Mouse (Mus musculus) heart, embryonic 11.5 days (tissue): ENCODE data around the gene Vwa7. TPM values are rescaled to one million over a fixed set of nuclear protein-coding genes. Genes with fewer than 3 reads are reported as not detected.
A peak's percentile ranks its signal among the peaks of the same experiment; 100 is the strongest.
"Not testable (repeated sequence)": the region's sequence is repeated elsewhere in the genome, so short reads cannot be mapped to it uniquely, and the experiment has no call there.

Experiments
- ATAC-seq: fragments of 200-750 bp; cut with Nextera tagmentation; replicated peaks from 2 replicates; pipeline ENCODE4 v1.8.0; 2017; ENCODE audit warnings: moderate library complexity; ENCODE audit not compliant: insufficient number of reproducible peaks, low FRiP score, low TSS enrichment
- H3K27ac ChIP-seq: fragments of 300-500 bp; sonication (generic); 2 replicates; pipeline ENCODE4 v1.5.1; 2014; ENCODE audit warnings: mild to moderate bottlenecking, low read depth, low read length
- H3K27me3 ChIP-seq: fragments of 300-500 bp; sonication (generic); 2 replicates; pipeline ENCODE4 v1.6.1; 2014; ENCODE audit warnings: mild to moderate bottlenecking, low read length, mixed read lengths; ENCODE audit not compliant: control insufficient read depth, insufficient read depth
- H3K36me3 ChIP-seq: fragments of 300-500 bp; sonication (generic); 2 replicates; pipeline ENCODE4 v1.6.1; 2014; ENCODE audit warnings: mild to moderate bottlenecking, low read length, moderate library complexity, mixed read lengths; ENCODE audit not compliant: control insufficient read depth, insufficient read depth
- H3K4me1 ChIP-seq: fragments of 300-500 bp; sonication (generic); 2 replicates; pipeline ENCODE4 v1.6.1; 2014; ENCODE audit warnings: low read length; ENCODE audit not compliant: control insufficient read depth, insufficient read depth
- H3K4me2 ChIP-seq: fragments of 300-500 bp; sonication (generic); 2 replicates; pipeline ENCODE4 v1.6.1; 2014; ENCODE audit warnings: mild to moderate bottlenecking, moderate library complexity
- H3K4me3 ChIP-seq: fragments of 300-500 bp; sonication (generic); 2 replicates; pipeline ENCODE4 v1.5.1; 2014; ENCODE audit warnings: low read depth, low read length
- H3K9ac ChIP-seq: fragments of 300-500 bp; sonication (generic); 2 replicates; pipeline ENCODE4 v1.6.1; 2014; ENCODE audit warnings: mild to moderate bottlenecking, low read depth, low read length, moderate library complexity
- H3K9me3 ChIP-seq: fragments of 300-500 bp; sonication (generic); replicated peaks from 2 replicates; pipeline ENCODE4 v1.6.1; 2016; ENCODE audit warnings: low read length; ENCODE audit not compliant: control insufficient read depth
- WGBS: fragments of 180-500 bp; shearing (Covaris S2); extraction: QIAGEN DNeasy Blood & Tissue Kit; methylation state at CpG from one replicate; pipeline ENCODE4 v1.1.7; 2014; ENCODE audit not compliant: insufficient replicate concordance; 5-methylcytosine and 5-hydroxymethylcytosine counted together
- polyA plus RNA-seq: library from polyadenylated mRNA; unstranded; fragments of >200 nt; fragmentation: Nextera tagmentation; extraction: Ambion mirVana; gene quantifications from 2 replicates; pipeline ENCODE4 v1.2.1, GENCODE M21; 2014

Vwa7 gene
- 0.20 and 0.27 TPM in 2 replicates for polyA plus RNA-seq

DNA sequence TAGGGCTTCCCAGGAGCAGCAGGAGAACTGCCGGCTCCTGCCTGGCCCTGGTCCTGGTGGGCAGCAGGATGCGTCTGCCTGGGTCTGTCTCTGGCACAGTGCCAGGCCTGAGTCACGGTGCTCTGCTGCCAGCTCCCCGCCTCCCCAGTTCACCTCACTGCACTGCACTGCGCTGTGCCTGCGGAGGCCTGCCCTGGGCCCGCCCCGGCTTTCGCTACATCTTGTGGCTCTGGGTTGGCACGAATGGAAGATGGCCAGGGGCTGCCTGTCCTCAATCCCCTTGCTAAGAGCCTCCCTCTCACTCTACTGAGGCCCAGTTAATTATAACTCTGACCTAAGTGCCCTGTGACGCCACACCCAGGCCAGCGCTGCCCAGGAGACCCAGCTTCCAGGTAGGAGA, at the start of gene Vwa7:
Gene Vwa7, plus strand, starts transcription at position 204 of the 400 bp plus-strand sequence.
- Histone ChIP-seq H3K9ac (peak within 1 kb of the TSS; percentile 2; the same call in 1 of the 2 replicates), H3K27ac (no peak within 1 kb of the TSS), H3K4me1 (peaks cover 10% of the 10 kb centered on the region), H3K36me3 (peaks cover 36% of the 10 kb centered on the region), H3K4me2 (no peak within 1 kb of the TSS), H3K4me3 (no peak within 1 kb of the TSS), H3K27me3 (no peaks in the 10 kb centered on the region), H3K9me3 (no peaks in the 10 kb centered on the region)
- peak; percentile 47; the same call in 1 of the 2 replicates for ATAC-seq
- WGBS = 73% methylated on average over 12 of the region's 12 CpGs

- not testable (repeated sequence) for H3K9me3 ChIP-seq, H3K4me1 ChIP-seq, H3K4me2 ChIP-seq, H3K36me3 ChIP-seq, H3K4me3 ChIP-seq, H3K9ac ChIP-seq, ATAC-seq, H3K27ac ChIP-seq
- WGBS = 62% methylated on average over 6 of the region's 11 CpGs
- H3K27me3 ChIP-seq = peaks cover 24% of the 10 kb centered on the region
Observed at GRCm38 (mm10) chr17:34969822-34970221, 46.6 kb upstream of the Vwa7 start, which contains the start of gene Gm20481. Gene Gm20481 (plus strand): TSS chr17:34969912.

DNA sequence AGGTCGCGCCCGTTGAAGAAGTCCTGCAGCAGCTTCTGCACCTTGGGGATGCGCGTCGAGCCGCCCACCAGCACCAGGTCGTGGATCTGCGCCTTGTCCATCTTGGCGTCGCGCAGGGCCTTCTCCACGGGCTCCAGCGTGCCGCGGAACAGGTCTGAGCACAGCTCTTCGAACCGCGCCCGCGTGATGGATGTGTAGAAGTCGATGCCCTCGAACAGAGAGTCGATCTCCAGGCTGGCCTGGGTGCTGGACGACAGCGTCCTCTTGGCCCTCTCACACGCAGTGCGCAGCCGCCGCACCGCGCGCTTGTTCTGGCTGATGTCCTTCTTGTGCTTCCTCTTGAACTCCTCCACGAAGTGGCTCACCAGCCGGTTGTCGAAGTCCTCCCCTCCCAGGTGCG, 45.5 kb upstream of the Vwa7 start:
- not testable (repeated sequence) for H3K9me3 ChIP-seq, H3K36me3 ChIP-seq, H3K4me2 ChIP-seq, ATAC-seq, H3K4me1 ChIP-seq, H3K9ac ChIP-seq, H3K4me3 ChIP-seq, H3K27ac ChIP-seq
- H3K27me3 ChIP-seq = peaks cover 24% of the 10 kb centered on the region
- WGBS = 34% methylated on average over 19 of the region's 37 CpGs

DNA sequence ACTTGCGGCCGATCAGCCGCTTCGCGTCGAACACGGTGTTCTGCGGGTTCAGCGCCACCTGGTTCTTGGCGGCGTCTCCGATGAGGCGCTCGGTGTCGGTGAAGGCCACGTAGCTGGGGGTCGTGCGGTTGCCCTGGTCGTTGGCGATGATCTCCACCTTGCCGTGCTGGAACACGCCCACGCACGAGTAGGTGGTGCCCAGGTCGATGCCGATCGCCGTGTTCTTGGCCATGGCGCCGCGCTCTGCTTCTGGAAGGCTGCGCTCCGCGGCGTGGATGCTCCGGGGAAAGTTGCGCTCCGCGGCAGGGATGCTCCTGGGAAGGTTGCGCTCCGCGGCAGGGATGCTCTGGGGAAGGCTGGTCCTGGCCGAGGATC, 44.7 kb upstream of the Vwa7 start:
- peaks cover 24% of the 10 kb centered on the region for H3K27me3 ChIP-seq
- not testable (repeated sequence) for H3K9ac ChIP-seq, H3K9me3 ChIP-seq, ATAC-seq, H3K4me1 ChIP-seq, H3K27ac ChIP-seq, H3K36me3 ChIP-seq
- peak overlapping the region; percentile 45 for H3K4me3 ChIP-seq
- under 1% methylated on average over 17 of the region's 43 CpGs for WGBS
- peak overlapping the region; percentile 86 for H3K4me2 ChIP-seq

DNA sequence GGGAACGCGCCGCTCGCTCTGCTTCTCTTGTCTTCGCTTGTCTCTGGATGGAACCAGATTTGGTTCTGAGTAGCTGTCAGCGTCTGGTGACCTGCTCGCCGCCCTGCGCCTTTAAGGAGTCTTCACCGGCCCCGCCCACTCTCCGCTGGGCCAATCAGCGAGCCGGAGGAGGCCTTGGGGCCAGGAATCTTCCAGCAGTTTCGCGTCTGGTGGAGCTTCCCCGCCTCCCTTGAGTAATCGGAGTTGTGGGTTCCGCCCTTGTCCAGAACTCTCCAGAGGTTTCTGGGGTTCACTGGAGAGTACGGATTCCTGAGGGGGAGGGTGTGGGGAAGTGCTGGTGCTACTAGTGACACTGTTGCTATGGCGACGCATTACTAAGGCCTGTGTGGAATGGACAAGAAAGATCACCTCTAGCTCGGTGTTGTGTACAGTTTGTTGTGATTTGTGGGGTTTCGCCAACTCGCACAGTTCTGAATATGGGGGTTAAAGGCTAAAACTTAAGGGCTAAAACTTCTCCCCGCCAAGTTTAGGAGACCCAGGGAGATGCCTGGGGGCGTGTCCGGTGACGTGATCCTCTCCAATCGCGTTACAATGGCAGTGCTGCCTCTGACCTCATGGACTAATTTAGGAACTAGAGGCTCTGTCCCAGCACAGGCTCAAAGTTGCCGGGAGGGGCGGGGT, 44.2 kb upstream of the Vwa7 start, which contains the start of the genes Hspa1a and Hspa1l:
Gene Hspa1a, minus strand, starts transcription at position 88 of the 681 bp plus-strand sequence.
Gene Hspa1l, plus strand, starts transcription at position 635 of the 681 bp plus-strand sequence.
- peak within 1 kb of the TSS; percentile 18 for H3K9ac ChIP-seq
- not testable (repeated sequence) for H3K4me1 ChIP-seq, H3K9me3 ChIP-seq, H3K36me3 ChIP-seq
- peak within 1 kb of the TSS; percentile 45 for H3K4me3 ChIP-seq
- peaks cover 24% of the 10 kb centered on the region for H3K27me3 ChIP-seq
- peak; percentile 84 for ATAC-seq
- peak within 1 kb of the TSS; percentile 86 for H3K4me2 ChIP-seq
- WGBS = under 1% methylated on average over 25 of the region's 33 CpGs
- peak within 1 kb of the TSS; percentile 81 for H3K27ac ChIP-seq

- Histone ChIP-seq H3K4me2 (no peak overlapping the region), H3K4me1 (peaks cover 2% of the 10 kb centered on the region), H3K27ac (no peak overlapping the region), H3K9ac (no peak overlapping the region), H3K27me3 (no peaks in the 10 kb centered on the region), H3K9me3 (no peaks in the 10 kb centered on the region), H3K4me3 (no peak overlapping the region), H3K36me3 (no peaks in the 10 kb centered on the region)
- no peak for ATAC-seq
- WGBS = 67% methylated on average over 3 of the region's 3 CpGs
Observed at GRCm38 (mm10) chr17:34975581-34976492, 40.5 kb upstream of the Vwa7 start.

GRCm38 (mm10) chr17:34977000-34977399, 39.4 kb upstream of the Vwa7 start:
- 88% methylated on average over 20 of the region's 20 CpGs for WGBS
- H3K4me3 ChIP-seq = no peak overlapping the region
- H3K9me3 ChIP-seq = no peaks in the 10 kb centered on the region
- no peak overlapping the region for H3K9ac ChIP-seq
- H3K36me3 ChIP-seq = no peaks in the 10 kb centered on the region
- ATAC-seq = no peak
- H3K27me3 ChIP-seq = no peaks in the 10 kb centered on the region
- H3K4me1 ChIP-seq = peaks cover 4% of the 10 kb centered on the region
- H3K27ac ChIP-seq = no peak overlapping the region
- H3K4me2 ChIP-seq = no peak overlapping the region

DNA sequence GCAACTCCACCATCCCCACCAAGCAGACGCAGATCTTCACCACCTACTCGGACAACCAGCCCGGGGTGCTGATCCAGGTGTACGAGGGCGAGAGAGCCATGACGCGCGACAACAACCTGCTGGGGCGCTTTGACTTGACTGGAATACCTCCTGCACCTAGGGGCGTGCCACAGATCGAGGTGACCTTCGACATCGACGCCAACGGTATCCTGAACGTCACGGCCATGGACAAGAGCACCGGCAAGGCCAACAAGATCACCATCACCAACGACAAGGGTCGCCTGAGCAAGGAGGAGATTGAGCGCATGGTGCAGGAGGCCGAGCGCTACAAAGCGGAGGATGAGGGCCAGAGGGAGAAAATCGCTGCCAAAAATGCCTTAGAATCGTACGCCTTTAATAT, 38.1 kb upstream of the Vwa7 start:
- WGBS = 81% methylated on average over 27 of the region's 27 CpGs
- no peak overlapping the region for H3K4me3 ChIP-seq
- no peaks in the 10 kb centered on the region for H3K9me3 ChIP-seq
- no peak overlapping the region for H3K27ac ChIP-seq
- H3K36me3 ChIP-seq = no peaks in the 10 kb centered on the region
- H3K4me2 ChIP-seq = no peak overlapping the region
- no peaks in the 10 kb centered on the region for H3K27me3 ChIP-seq
- H3K9ac ChIP-seq = no peak overlapping the region
- peaks cover 9% of the 10 kb centered on the region for H3K4me1 ChIP-seq
- no peak for ATAC-seq
